Mouse (Mus musculus) neutrophil, adult 5-6 weeks (primary cell): ENCODE data around the gene Ppara. TPM values are rescaled to one million over a fixed set of nuclear protein-coding genes. Genes with fewer than 3 reads are reported as not detected.

Experiments used
- ATAC-seq: fragments of 151-379, 151-347 bp; 2 replicates; pipeline ENCODE4 v1.8.0; 2017; ENCODE audit warnings: mild to moderate bottlenecking, moderate TSS enrichment; ENCODE audit not compliant: insufficient number of reproducible peaks, poor library complexity, low FRiP score, severe bottlenecking; ENCODE audit errors: extremely low read depth
- total RNA-seq: library from RNA; stranded (forward); fragments of 200-1000 nt; gene quantifications from 2 replicates; pipeline ENCODE4 v1.2.3, GENCODE M21; 2017

Gene Ppara
- total RNA-seq, 1 experiment from 2014 or later = not detected

GRCm38 (mm10) chr15:85746671-85747070, 11.9 kb downstream of the Ppara start:
- ATAC-seq = no peak

GRCm38 (mm10) chr15:85747951-85748350, 13.2 kb downstream of the Ppara start:
- ATAC-seq = no peak

GRCm38 (mm10) chr15:85748466-85748865, 13.7 kb downstream of the Ppara start:
- ATAC-seq = no peak

GRCm38 (mm10) chr15:85749141-85749540, 14.4 kb downstream of the Ppara start:
- 0 out of 2 replicates have a peak, but pooled peaks have one; percentile 25 for ATAC-seq

- ATAC-seq = no peak
Measured at GRCm38 (mm10) chr15:85750115-85750514, 15.3 kb downstream of the Ppara start.

GRCm38 (mm10) chr15:85752655-85753054, 17.9 kb downstream of the Ppara start:
- ATAC-seq = no peak

- no peak for ATAC-seq
Measured at GRCm38 (mm10) chr15:85754033-85754650, 19.4 kb downstream of the Ppara start.

- no peak for ATAC-seq
Measured at GRCm38 (mm10) chr15:85755214-85755613, 20.4 kb downstream of the Ppara start.

GRCm38 (mm10) chr15:85756611-85757010, 21.8 kb downstream of the Ppara start:
- no peak for ATAC-seq

GRCm38 (mm10) chr15:85757768-85758167, 23.0 kb downstream of the Ppara start:
- ATAC-seq = no peak

GRCm38 (mm10) chr15:85762761-85763160, 28.0 kb downstream of the Ppara start:
- ATAC-seq = no peak

GRCm38 (mm10) chr15:85765022-85765421, 30.2 kb downstream of the Ppara start:
- ATAC-seq = no peak

- no peak for ATAC-seq
Measured at GRCm38 (mm10) chr15:85766677-85767076, 31.9 kb downstream of the Ppara start.

GRCm38 (mm10) chr15:85768991-85769390, 34.2 kb downstream of the Ppara start:
- ATAC-seq = no peak

- ATAC-seq = no peak
Measured at GRCm38 (mm10) chr15:85771306-85772121, 36.7 kb downstream of the Ppara start.

- ATAC-seq = no peak
Measured at GRCm38 (mm10) chr15:85772146-85772740, 37.5 kb downstream of the Ppara start.

GRCm38 (mm10) chr15:85774419-85774818, 39.6 kb downstream of the Ppara start:
- no peak for ATAC-seq

- ATAC-seq = no peak
Measured at GRCm38 (mm10) chr15:85775001-85775400, 40.2 kb downstream of the Ppara start.

GRCm38 (mm10) chr15:85776241-85776640, 41.5 kb downstream of the Ppara start:
- no peak for ATAC-seq

- ATAC-seq = no peak
Measured at GRCm38 (mm10) chr15:85776771-85777170, 42.0 kb downstream of the Ppara start.
